Mouse (Mus musculus): ENCODE measurements around the gene Pfkm. TPM values are rescaled to one million over a fixed set of nuclear protein-coding genes. Genes with fewer than 3 reads are reported as not detected.

Pfkm gene
- polyA plus RNA-seq, 1 experiment from 2014 or later: 70.8 TPM

GRCm38 (mm10) chr15:98107230-98107629 is 14.8 kb downstream of the Pfkm start:
- WGBS: 84% methylated on average over 6 of the region's 6 CpGs
- no peak overlapping the region for H3K9ac ChIP-seq (replicated peaks)
- H3K9me3 ChIP-seq: no peaks in the 10 kb centered on the region
- peaks cover 4% of the 10 kb centered on the region; the same call in 1 of the 2 replicates for H3K27me3 ChIP-seq
- peaks cover 3% of the 10 kb centered on the region; the same call in 1 of the 2 replicates for H3K36me3 ChIP-seq
- no peak overlapping the region for H3K27ac ChIP-seq
- no peak overlapping the region for H3K4me2 ChIP-seq (replicated peaks)
- peaks cover 36% of the 10 kb centered on the region for H3K4me1 ChIP-seq (replicated peaks)
- H3K4me3 ChIP-seq (replicated peaks): no peak overlapping the region
- no peak for ATAC-seq

- Histone ChIP-seq H3K27ac (peak overlapping the region; percentile 87), H3K36me3 (peaks cover 9% of the 10 kb centered on the region; the same call in 1 of the 2 replicates), H3K4me2 (replicated peaks) (peak overlapping the region; percentile 85), H3K9me3 (no peaks in the 10 kb centered on the region), H3K9ac (replicated peaks) (peak overlapping the region; percentile 86), H3K4me1 (replicated peaks) (peaks cover 36% of the 10 kb centered on the region), H3K27me3 (peaks cover 4% of the 10 kb centered on the region; the same call in 1 of the 2 replicates), H3K4me3 (replicated peaks) (peak overlapping the region; percentile 72)
- WGBS: 29% methylated on average over 11 of the region's 11 CpGs
- ATAC-seq: no peak
Observed at GRCm38 (mm10) chr15:98107703-98108296, 15.4 kb downstream of the Pfkm start.

GRCm38 (mm10) chr15:98108297-98109152 is 16.1 kb downstream of the Pfkm start:
- H3K4me1 ChIP-seq (replicated peaks): peaks cover 36% of the 10 kb centered on the region
- peak overlapping the region; percentile 87 for H3K27ac ChIP-seq
- peaks cover 4% of the 10 kb centered on the region; the same call in 1 of the 2 replicates for H3K27me3 ChIP-seq
- H3K9me3 ChIP-seq: no peaks in the 10 kb centered on the region
- H3K9ac ChIP-seq (replicated peaks): peak overlapping the region; percentile 86
- peaks cover 13% of the 10 kb centered on the region; the same call in 1 of the 2 replicates for H3K36me3 ChIP-seq
- H3K4me2 ChIP-seq (replicated peaks): peak overlapping the region; percentile 85
- peak overlapping the region; percentile 72 for H3K4me3 ChIP-seq (replicated peaks)
- ATAC-seq: peak; percentile 95
- WGBS: 3% methylated on average over 36 of the region's 37 CpGs

GRCm38 (mm10) chr15:98111791-98112190 is 19.4 kb downstream of the Pfkm start:
- WGBS: 85% methylated on average over 5 of the region's 5 CpGs
- H3K36me3 ChIP-seq: peaks cover 31% of the 10 kb centered on the region
- peaks cover 36% of the 10 kb centered on the region for H3K4me1 ChIP-seq (replicated peaks)
- no peaks in the 10 kb centered on the region for H3K27me3 ChIP-seq
- H3K27ac ChIP-seq: no peak overlapping the region
- H3K9me3 ChIP-seq: no peaks in the 10 kb centered on the region
- H3K9ac ChIP-seq (replicated peaks): no peak overlapping the region
- no peak overlapping the region for H3K4me2 ChIP-seq (replicated peaks)
- no peak for ATAC-seq
- no peak overlapping the region for H3K4me3 ChIP-seq (replicated peaks)

- no peak overlapping the region for H3K4me2 ChIP-seq (replicated peaks)
- H3K9ac ChIP-seq (replicated peaks): no peak overlapping the region
- no peaks in the 10 kb centered on the region for H3K9me3 ChIP-seq
- H3K27ac ChIP-seq: no peak overlapping the region
- H3K4me1 ChIP-seq (replicated peaks): peaks cover 18% of the 10 kb centered on the region
- WGBS: 87% methylated on average over 10 of the region's 10 CpGs
- H3K27me3 ChIP-seq: no peaks in the 10 kb centered on the region
- ATAC-seq: no peak
- peaks cover 52% of the 10 kb centered on the region for H3K36me3 ChIP-seq
- H3K4me3 ChIP-seq (replicated peaks): no peak overlapping the region
Observed at GRCm38 (mm10) chr15:98114098-98114851, 21.9 kb downstream of the Pfkm start.

GRCm38 (mm10) chr15:98114852-98115778 is 22.7 kb downstream of the Pfkm start:
- H3K9ac ChIP-seq (replicated peaks): no peak overlapping the region
- H3K4me3 ChIP-seq (replicated peaks): no peak overlapping the region
- no peak for ATAC-seq
- no peak overlapping the region for H3K4me2 ChIP-seq (replicated peaks)
- H3K27me3 ChIP-seq: no peaks in the 10 kb centered on the region
- no peaks in the 10 kb centered on the region for H3K9me3 ChIP-seq
- peaks cover 9% of the 10 kb centered on the region for H3K4me1 ChIP-seq (replicated peaks)
- WGBS: 89% methylated on average over 10 of the region's 10 CpGs
- H3K27ac ChIP-seq: no peak overlapping the region
- H3K36me3 ChIP-seq: peaks cover 60% of the 10 kb centered on the region

- 90% methylated on average over 9 of the region's 9 CpGs for WGBS
- Histone ChIP-seq H3K4me1 (replicated peaks) (0 out of 2 replicates have a peak, but pooled peaks cover 3% of the 10 kb centered on the region), H3K9ac (replicated peaks) (no peak overlapping the region), H3K4me3 (replicated peaks) (no peak overlapping the region), H3K27me3 (no peaks in the 10 kb centered on the region), H3K9me3 (no peaks in the 10 kb centered on the region), H3K36me3 (peaks cover 66% of the 10 kb centered on the region), H3K27ac (no peak overlapping the region), H3K4me2 (replicated peaks) (no peak overlapping the region)
- ATAC-seq: no peak
Observed at GRCm38 (mm10) chr15:98115779-98116163, 23.4 kb downstream of the Pfkm start.

- Histone ChIP-seq H3K9me3 (no peaks in the 10 kb centered on the region), H3K4me3 (replicated peaks) (no peak overlapping the region), H3K4me1 (replicated peaks) (no peaks in the 10 kb centered on the region), H3K27me3 (no peaks in the 10 kb centered on the region), H3K4me2 (replicated peaks) (no peak overlapping the region), H3K27ac (no peak overlapping the region), H3K36me3 (peaks cover 71% of the 10 kb centered on the region), H3K9ac (replicated peaks) (no peak overlapping the region)
- no peak for ATAC-seq
- 73% methylated on average over 5 of the region's 5 CpGs for WGBS
Observed at GRCm38 (mm10) chr15:98116287-98116686, 23.9 kb downstream of the Pfkm start.

GRCm38 (mm10) chr15:98119363-98119762 is 27.0 kb downstream of the Pfkm start:
- no peak for ATAC-seq
- Histone ChIP-seq H3K9ac (replicated peaks) (no peak overlapping the region), H3K9me3 (no peaks in the 10 kb centered on the region), H3K4me2 (replicated peaks) (no peak overlapping the region), H3K27me3 (no peaks in the 10 kb centered on the region), H3K4me1 (replicated peaks) (no peaks in the 10 kb centered on the region), H3K27ac (no peak overlapping the region), H3K36me3 (peaks cover 85% of the 10 kb centered on the region), H3K4me3 (replicated peaks) (no peak overlapping the region)
- 89% methylated on average over 12 of the region's 12 CpGs for WGBS

- H3K27ac ChIP-seq: no peak overlapping the region
- H3K4me3 ChIP-seq (replicated peaks): no peak overlapping the region
- H3K4me1 ChIP-seq (replicated peaks): no peaks in the 10 kb centered on the region
- H3K27me3 ChIP-seq: no peaks in the 10 kb centered on the region
- WGBS: 95% methylated on average over 20 of the region's 20 CpGs
- no peak for ATAC-seq
- H3K36me3 ChIP-seq: peaks cover 92% of the 10 kb centered on the region
- H3K9ac ChIP-seq (replicated peaks): no peak overlapping the region
- no peaks in the 10 kb centered on the region for H3K9me3 ChIP-seq
- H3K4me2 ChIP-seq (replicated peaks): no peak overlapping the region
Observed at GRCm38 (mm10) chr15:98120831-98121230, 28.4 kb downstream of the Pfkm start.

- WGBS: 98% methylated on average over 4 of the region's 4 CpGs
- no peak overlapping the region for H3K27ac ChIP-seq
- no peaks in the 10 kb centered on the region for H3K4me1 ChIP-seq (replicated peaks)
- ATAC-seq: no peak
- no peaks in the 10 kb centered on the region for H3K27me3 ChIP-seq
- H3K9me3 ChIP-seq: no peaks in the 10 kb centered on the region
- no peak overlapping the region for H3K4me3 ChIP-seq (replicated peaks)
- peaks cover 98% of the 10 kb centered on the region for H3K36me3 ChIP-seq
- no peak overlapping the region for H3K9ac ChIP-seq (replicated peaks)
- H3K4me2 ChIP-seq (replicated peaks): no peak overlapping the region
Observed at GRCm38 (mm10) chr15:98131001-98131400, 38.6 kb downstream of the Pfkm start.

All from midbrain, embryonic 13.5 days (tissue).